Mouse (Mus musculus) kidney, adult 2 months (tissue): ENCODE results near the gene Esm1.

Source experiments
- CTCF ChIP-seq: fragments of 200-500 bp; conservative IDR thresholded peaks from 2 replicates; pipeline ENCODE4 v1.5.1; 2011; ENCODE audit warnings: low read depth, mild to moderate bottlenecking, control low read depth, low read length, moderate library complexity, mixed read lengths; ENCODE audit not compliant: insufficient read depth, insufficient read length
- POLR2A ChIP-seq: fragments of 200-500 bp; IDR thresholded peaks from one replicate; pipeline ENCODE4 v1.6.1; 2011; ENCODE audit warnings: low read depth, low read length, control low read depth

- TF ChIP-seq CTCF (no peak), POLR2A (no peak)
These were observed 47.3 kb downstream of the Esm1 start for GRCm38 (mm10) chr13:113256766-113257165.
